Mouse (Mus musculus) CH12.LX (cell line): Measurements from ENCODE around the gene Qpctl.

ENCODE experiments used
- CTCF ChIP-seq, 2 experiments: IDR thresholded peaks in 1 of 2; conservative IDR thresholded peaks in 1 of 2; 2 replicates each; pipeline ENCODE4 v1.5.1; 2011 to 2012; ENCODE audit warnings: low read depth in 2 of 2, low read length in 2 of 2, improper control_type of control experiment in 1 of 2, inconsistent platforms in 1 of 2, mild to moderate bottlenecking in 1 of 2, moderate library complexity in 1 of 2
- E2F4 ChIP-seq: IDR thresholded peaks from 2 replicates; pipeline ENCODE4 v1.6.1; 2011; ENCODE audit warnings: low read depth, low read length, improper control_type of control experiment; ENCODE audit not compliant: insufficient replicate concordance
- EP300 ChIP-seq: IDR thresholded peaks from 2 replicates; pipeline ENCODE4 v1.6.1; 2011; ENCODE audit warnings: low read length, improper control_type of control experiment
- POLR2A ChIP-seq: IDR thresholded peaks from 2 replicates; pipeline ENCODE4 v1.6.1; 2011; ENCODE audit warnings: low read depth, mild to moderate bottlenecking, improper control_type of control experiment, low read length
- RCOR1 ChIP-seq: conservative IDR thresholded peaks from 2 replicates; pipeline ENCODE4 v1.6.1; 2012; ENCODE audit warnings: low read depth, mild to moderate bottlenecking, inconsistent platforms, low read length, improper control_type of control experiment
- UBTF ChIP-seq: IDR thresholded peaks from 2 replicates; pipeline ENCODE4 v1.6.1; 2012; ENCODE audit warnings: low read depth, mild to moderate bottlenecking, inconsistent platforms, low read length, improper control_type of control experiment, moderate library complexity
- ZC3H11A ChIP-seq: IDR thresholded peaks from 2 replicates; pipeline ENCODE4 v1.6.1; 2012; ENCODE audit warnings: low read depth, mild to moderate bottlenecking, inconsistent platforms, low read length, improper control_type of control experiment

DNA sequence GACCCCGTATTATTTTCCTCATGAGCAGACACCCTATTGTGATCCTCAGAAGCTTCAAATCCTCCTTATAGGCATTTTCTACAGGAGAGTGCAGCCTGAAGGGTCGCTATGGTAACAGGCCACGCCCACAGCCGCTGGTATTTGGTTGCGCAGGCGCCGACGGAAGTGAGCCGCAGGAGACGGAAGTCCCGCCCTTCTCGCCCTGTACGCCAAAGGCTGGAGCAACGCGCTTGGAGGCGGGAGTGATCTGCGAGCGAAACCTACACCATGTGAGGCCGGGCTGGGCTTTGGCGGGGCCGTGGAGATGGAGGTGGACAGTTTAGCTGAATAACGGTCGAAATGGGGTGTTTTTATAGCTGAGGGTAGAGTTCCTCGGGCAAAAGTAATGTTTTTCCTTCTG, 535 bp upstream of the Qpctl start, which contains the start of gene Snrpd2:
- TF ChIP-seq POLR2A (peak; percentile 95), E2F4 (no peak), CTCF (conservative IDR thresholded peaks at IDR 0.05 in 1 of 2, IDR thresholded peaks at IDR 0.05 in 1 of 2; ENCODE audit: low read depth in 2 of 2, low read length in 2 of 2) (no peak), EP300 (no peak), RCOR1 (no peak), ZC3H11A (no peak), UBTF (no peak)
